Mouse (Mus musculus) stomach, embryonic 14.5 days (tissue): ENCODE data around the gene Hnrnph3. TPM values are rescaled to one million over a fixed set of nuclear protein-coding genes. Genes with fewer than 3 reads are reported as not detected.
"Not testable (repeated sequence)": the region's sequence is repeated elsewhere in the genome, so short reads cannot be mapped to it uniquely, and the experiment has no call there.

Source experiments
- ATAC-seq: fragments of 200-750 bp; cut with Nextera tagmentation; 2 replicates; pipeline ENCODE4 v1.8.0; 2017; ENCODE audit warnings: low read depth, moderate TSS enrichment; ENCODE audit not compliant: insufficient number of reproducible peaks, insufficient read depth, low FRiP score
- H3K27ac ChIP-seq: fragments of 300-500 bp; sonication (generic); 2 replicates; pipeline ENCODE4 v1.5.1; 2014; ENCODE audit warnings: mild to moderate bottlenecking, low read length, moderate library complexity, mixed read lengths
- H3K27me3 ChIP-seq: fragments of 300-500 bp; sonication (generic); 2 replicates; pipeline ENCODE4 v1.6.1; 2014; ENCODE audit warnings: low read length, control low read depth, mixed read lengths; ENCODE audit not compliant: control insufficient read depth, insufficient read depth
- H3K36me3 ChIP-seq: fragments of 300-500 bp; sonication (generic); 2 replicates; pipeline ENCODE4 v1.6.1; 2014; ENCODE audit warnings: mild to moderate bottlenecking, control low read depth, low read length, moderate library complexity, mixed read lengths; ENCODE audit not compliant: control insufficient read depth, insufficient read depth
- H3K4me1 ChIP-seq: fragments of 300-500 bp; sonication (generic); 2 replicates; pipeline ENCODE4 v1.6.1; 2014; ENCODE audit warnings: low read length, control low read depth, mixed read lengths; ENCODE audit not compliant: control insufficient read depth, insufficient read depth
- H3K4me2 ChIP-seq: fragments of 300-500 bp; sonication (generic); replicated peaks from 2 replicates; pipeline ENCODE4 v1.6.1; 2014; ENCODE audit warnings: low read depth, low read length, control low read depth
- H3K4me3 ChIP-seq: fragments of 300-500 bp; sonication (generic); 2 replicates; pipeline ENCODE4 v1.5.1; 2014; ENCODE audit warnings: low read depth, low read length, control low read depth
- H3K9ac ChIP-seq: fragments of 300-500 bp; sonication (generic); replicated peaks from 2 replicates; pipeline ENCODE4 v1.6.1; 2014; ENCODE audit warnings: low read depth, mild to moderate bottlenecking, control low read depth, low read length, moderate library complexity, mixed read lengths
- H3K9me3 ChIP-seq: fragments of 300-500 bp; sonication (generic); 2 replicates; pipeline ENCODE4 v1.6.1; 2016; ENCODE audit warnings: low read depth, low read length, control low read depth; ENCODE audit not compliant: control insufficient read depth
- WGBS: fragments of 180-500 bp; shearing (Covaris S2); extraction: QIAGEN DNeasy Blood & Tissue Kit; methylation state at CpG from one replicate; pipeline ENCODE4 v1.1.7; 2014; 5-methylcytosine and 5-hydroxymethylcytosine counted together
- polyA plus RNA-seq: library from polyadenylated mRNA; unstranded; fragments of >200 nt; fragmentation: Nextera tagmentation; extraction: Ambion mirVana; gene quantifications from 2 replicates; pipeline ENCODE4 v1.2.1, GENCODE M21; 2014

Gene Hnrnph3
- polyA plus RNA-seq, 1 experiment from 2014 or later: 75.0 TPM

DNA sequence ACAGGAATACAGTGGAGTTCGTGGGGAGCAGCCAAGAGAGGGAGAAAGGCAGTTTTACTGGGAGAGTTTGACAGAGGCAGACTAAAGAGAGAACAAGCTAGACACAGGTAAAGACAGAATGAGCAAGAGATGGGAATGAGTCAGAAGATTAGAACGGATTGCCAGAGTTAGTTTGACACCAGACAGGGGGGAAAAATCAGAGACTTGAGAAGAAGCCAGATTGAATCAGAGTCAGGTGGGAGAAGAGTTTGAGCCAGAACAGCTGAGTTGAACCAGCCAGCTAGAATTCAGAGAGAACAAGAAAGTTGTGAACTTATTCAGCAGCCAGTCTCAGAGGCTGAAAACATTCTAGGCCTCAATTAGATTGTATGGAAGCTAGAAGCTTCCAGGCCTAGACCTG is 35.8 kb upstream of the Hnrnph3 start, which contains the start of gene Pbld1:
Gene Pbld1 (plus strand): TSS at position 301 of the 400 bp plus-strand sequence.
- no peak within 1 kb of the TSS for H3K27ac ChIP-seq
- H3K9me3 ChIP-seq: no peaks in the 10 kb centered on the region
- ATAC-seq: no peak
- H3K9ac ChIP-seq: no peak within 1 kb of the TSS
- H3K4me3 ChIP-seq: no peak within 1 kb of the TSS
- no peaks in the 10 kb centered on the region for H3K36me3 ChIP-seq
- no peak within 1 kb of the TSS for H3K4me2 ChIP-seq
- H3K27me3 ChIP-seq: no peaks in the 10 kb centered on the region
- no peaks in the 10 kb centered on the region for H3K4me1 ChIP-seq
- WGBS: 83% methylated on average over 2 of the region's 2 CpGs

DNA sequence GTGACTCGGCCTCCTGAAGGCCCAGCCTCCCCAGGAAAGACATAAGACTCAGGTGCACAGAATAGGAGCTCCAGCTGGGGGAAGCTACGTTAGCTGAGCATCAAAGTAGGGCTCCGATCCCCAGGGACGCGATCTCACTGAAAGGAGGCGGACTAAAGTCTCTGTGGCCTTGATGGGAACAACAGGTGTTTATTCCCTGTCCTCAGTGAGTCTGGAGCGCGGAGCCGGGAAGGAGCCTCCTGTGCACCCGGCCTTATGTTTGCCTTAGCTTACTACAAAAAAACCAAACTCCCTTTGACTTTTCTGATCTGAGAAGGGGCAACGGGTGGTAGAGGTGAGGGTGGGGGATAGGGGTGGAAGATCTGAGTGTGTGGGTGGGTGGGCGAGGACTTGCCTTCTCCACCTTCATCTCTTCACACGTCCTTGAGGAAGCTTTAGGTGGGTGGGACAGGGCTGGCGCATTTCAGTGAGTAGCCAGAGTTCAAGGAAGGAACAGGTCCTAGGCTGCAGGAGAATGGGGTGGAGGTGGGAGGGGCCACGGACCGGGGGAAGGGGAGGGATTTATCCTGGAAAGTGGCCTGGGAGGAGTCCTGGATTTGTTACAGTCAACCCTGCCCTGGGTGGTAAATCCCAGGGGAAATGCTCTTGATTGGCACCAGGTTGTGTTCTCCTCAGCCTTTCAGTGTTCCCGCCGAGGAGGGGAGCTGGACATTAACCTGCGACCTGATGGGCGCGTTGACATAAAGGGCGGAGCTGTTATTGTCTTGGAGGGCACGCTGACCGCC is 33.1 kb upstream of the Hnrnph3 start:
- 25% methylated on average over 24 of the region's 24 CpGs for WGBS
- Histone ChIP-seq H3K4me2 (no peak overlapping the region), H3K36me3 (no peaks in the 10 kb centered on the region), H3K27ac (no peak overlapping the region), H3K9ac (no peak overlapping the region), H3K9me3 (no peaks in the 10 kb centered on the region), H3K4me1 (no peaks in the 10 kb centered on the region), H3K4me3 (no peak overlapping the region), H3K27me3 (no peaks in the 10 kb centered on the region)
- ATAC-seq: peak; percentile 79

DNA sequence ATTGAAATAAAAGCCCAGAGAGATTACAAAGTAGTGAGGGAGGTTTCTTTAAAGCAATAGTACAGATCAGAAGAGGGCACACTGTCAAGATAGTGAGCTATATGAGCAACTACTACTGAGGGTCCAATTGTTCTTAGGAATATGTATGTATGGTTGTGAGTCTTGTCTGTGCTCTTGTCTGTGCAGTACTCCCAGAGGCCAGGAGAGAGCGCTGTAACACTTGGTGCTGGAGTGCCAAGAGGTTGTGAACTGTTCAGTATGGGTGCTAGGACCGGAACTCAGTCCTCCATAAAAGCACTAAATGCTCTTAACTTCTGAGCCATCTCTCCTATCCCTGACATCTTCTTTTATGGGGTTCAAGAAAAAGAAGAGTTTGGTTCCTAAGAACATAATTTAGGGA is 30.6 kb upstream of the Hnrnph3 start:
- 71% methylated on average over 2 of the region's 2 CpGs for WGBS
- Histone ChIP-seq H3K4me2 (no peak overlapping the region), H3K27ac (no peak overlapping the region), H3K4me1 (no peaks in the 10 kb centered on the region), H3K9ac (no peak overlapping the region), H3K27me3 (no peaks in the 10 kb centered on the region), H3K36me3 (no peaks in the 10 kb centered on the region), H3K4me3 (no peak overlapping the region), H3K9me3 (no peaks in the 10 kb centered on the region)
- no peak for ATAC-seq

DNA sequence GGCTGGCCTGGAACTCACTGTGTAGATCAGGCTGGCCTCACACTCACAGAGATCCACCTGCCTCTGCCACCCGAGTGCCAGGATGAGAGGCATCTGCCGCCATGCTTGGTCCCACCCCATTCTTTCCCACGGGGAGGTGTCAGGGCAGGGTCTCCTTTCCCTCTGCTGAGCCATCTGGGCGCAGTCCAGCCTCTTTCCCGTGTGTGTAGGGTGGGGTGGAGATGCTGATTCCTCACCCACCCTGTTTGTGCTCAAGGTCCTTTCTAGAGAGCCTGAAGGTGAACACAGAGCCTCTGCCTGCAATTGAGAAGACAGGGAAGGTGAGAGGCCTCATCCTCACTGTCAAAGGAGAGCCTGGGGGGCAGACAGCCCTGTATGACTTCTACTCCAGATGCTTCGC is 30.1 kb upstream of the Hnrnph3 start:
- not testable (repeated sequence) for ATAC-seq, H3K4me2 ChIP-seq, H3K9ac ChIP-seq, H3K4me1 ChIP-seq, H3K27me3 ChIP-seq, H3K36me3 ChIP-seq, H3K4me3 ChIP-seq, H3K27ac ChIP-seq, H3K9me3 ChIP-seq
- WGBS: 79% methylated on average over 6 of the region's 6 CpGs

DNA sequence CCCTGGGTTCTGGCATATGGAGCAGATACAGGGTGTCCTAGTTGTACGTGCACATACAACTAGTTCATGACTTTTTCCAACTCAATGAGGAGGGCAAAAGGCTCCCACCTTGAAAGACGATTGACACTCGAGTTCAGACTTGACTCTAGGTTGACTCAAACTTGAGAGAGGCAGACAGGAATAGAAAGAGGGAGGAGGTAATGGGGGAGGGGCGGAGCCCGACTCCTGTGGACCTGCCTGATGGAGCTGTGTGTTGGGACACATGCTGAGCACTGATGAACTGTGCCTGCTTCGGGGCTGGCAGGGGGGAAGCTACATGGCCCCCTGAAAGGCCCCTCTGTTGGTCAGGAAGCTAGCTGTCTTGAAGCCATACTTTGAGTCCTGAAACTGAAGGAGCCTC is 29.0 kb upstream of the Hnrnph3 start:
- Histone ChIP-seq H3K4me3 (no peak overlapping the region), H3K27ac (no peak overlapping the region), H3K9ac (no peak overlapping the region), H3K9me3 (no peaks in the 10 kb centered on the region), H3K36me3 (no peaks in the 10 kb centered on the region), H3K4me2 (no peak overlapping the region), H3K4me1 (no peaks in the 10 kb centered on the region), H3K27me3 (no peaks in the 10 kb centered on the region)
- 61% methylated on average over 6 of the region's 6 CpGs for WGBS
- ATAC-seq: no peak

DNA sequence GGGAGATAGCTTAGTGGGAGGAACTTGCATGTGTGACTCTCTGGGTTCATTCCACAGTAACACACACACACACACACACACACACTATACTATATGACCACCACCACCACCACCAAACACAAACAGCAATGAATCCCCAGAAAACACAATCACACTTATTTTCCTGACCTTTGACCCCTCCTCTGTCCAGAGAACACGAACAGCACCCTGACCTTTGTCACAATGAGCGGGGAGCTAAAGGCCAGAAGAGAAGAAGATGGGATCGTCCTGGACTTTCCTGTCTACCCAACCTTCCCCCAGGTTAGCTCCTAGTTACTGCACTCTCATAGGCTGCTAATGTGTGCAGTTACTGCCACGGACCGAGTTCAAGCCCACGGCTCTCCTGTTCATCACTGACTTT is 28.0 kb upstream of the Hnrnph3 start:
- no peak for ATAC-seq
- Histone ChIP-seq H3K4me3 (no peak overlapping the region), H3K4me1 (no peaks in the 10 kb centered on the region), H3K9ac (no peak overlapping the region), H3K9me3 (no peaks in the 10 kb centered on the region), H3K27me3 (no peaks in the 10 kb centered on the region), H3K4me2 (no peak overlapping the region), H3K27ac (no peak overlapping the region), H3K36me3 (no peaks in the 10 kb centered on the region)
- WGBS: 87% methylated on average over 6 of the region's 6 CpGs

DNA sequence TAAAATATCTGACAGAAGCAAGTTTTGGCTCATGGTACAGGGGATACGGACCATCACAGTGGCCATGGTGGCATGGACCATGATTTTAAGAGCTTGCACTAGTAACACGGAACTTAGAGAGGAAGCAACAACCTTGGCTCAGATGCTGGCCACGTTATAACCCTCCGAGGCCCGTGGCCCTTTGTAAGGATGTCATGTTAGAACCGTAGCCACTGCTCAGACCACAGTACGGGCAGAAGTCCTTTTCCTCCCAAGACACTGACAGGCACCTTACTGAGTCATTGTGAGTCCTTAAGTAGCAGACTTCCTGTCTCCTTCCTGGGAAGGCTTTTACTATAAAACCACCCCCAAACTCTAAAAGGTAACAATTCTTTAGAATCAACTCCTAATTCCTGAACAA is 27.2 kb upstream of the Hnrnph3 start:
- H3K4me3 ChIP-seq: no peak overlapping the region
- WGBS: 76% methylated on average over 7 of the region's 7 CpGs
- no peak overlapping the region for H3K27ac ChIP-seq
- no peaks in the 10 kb centered on the region for H3K27me3 ChIP-seq
- H3K4me2 ChIP-seq: no peak overlapping the region
- H3K9me3 ChIP-seq: no peaks in the 10 kb centered on the region
- H3K4me1 ChIP-seq: no peaks in the 10 kb centered on the region
- H3K9ac ChIP-seq: no peak overlapping the region
- ATAC-seq: no peak
- no peaks in the 10 kb centered on the region for H3K36me3 ChIP-seq

DNA sequence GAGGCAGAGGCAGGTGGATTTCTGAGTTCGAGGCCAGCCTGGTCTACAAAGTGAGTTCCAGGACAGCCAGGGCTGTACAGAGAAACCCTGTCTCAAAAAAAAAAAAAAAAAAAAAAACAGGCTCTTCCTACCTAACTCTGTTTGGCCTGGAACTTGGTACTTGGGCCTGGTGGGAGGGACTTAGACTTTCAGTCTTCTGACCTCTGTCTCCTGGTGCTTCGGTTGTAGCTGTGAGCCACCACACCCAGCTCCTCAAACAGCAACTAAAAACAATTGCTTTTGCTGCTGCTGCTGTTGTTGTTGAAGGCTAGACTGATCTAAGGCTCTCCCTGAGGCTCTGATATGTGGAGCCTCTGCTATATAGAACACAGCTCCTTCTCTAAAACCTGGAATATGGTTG is 25.1 kb upstream of the Hnrnph3 start:
- no peak overlapping the region for H3K27ac ChIP-seq
- H3K9ac ChIP-seq: no peak overlapping the region
- no peak for ATAC-seq
- no peaks in the 10 kb centered on the region for H3K36me3 ChIP-seq
- no peaks in the 10 kb centered on the region for H3K9me3 ChIP-seq
- WGBS: 75% methylated on average over 1 of the region's 2 CpGs
- H3K4me2 ChIP-seq: no peak overlapping the region
- H3K4me1 ChIP-seq: no peaks in the 10 kb centered on the region
- H3K4me3 ChIP-seq: no peak overlapping the region
- H3K27me3 ChIP-seq: no peaks in the 10 kb centered on the region

DNA sequence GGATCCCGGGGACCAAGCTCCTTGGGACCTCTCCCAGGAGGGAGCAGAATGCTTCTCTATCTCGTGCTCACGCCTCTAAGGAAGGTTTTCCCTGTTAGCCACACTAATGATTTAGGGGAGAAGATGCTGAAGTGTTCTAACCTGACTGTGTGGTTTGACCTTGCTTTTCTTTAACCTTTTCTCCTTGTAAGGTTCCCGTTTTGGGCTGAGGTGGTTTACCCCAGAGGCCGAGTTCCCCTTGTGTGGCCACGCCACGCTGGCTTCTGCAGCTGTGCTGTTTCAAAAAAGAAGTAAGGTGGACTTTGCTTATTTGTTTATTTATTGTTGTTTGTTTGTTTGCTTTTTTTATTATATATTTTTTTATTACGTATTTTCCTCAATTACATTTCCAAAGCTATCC is 23.7 kb upstream of the Hnrnph3 start:
- H3K36me3 ChIP-seq: no peaks in the 10 kb centered on the region
- H3K27me3 ChIP-seq: no peaks in the 10 kb centered on the region
- H3K9ac ChIP-seq: no peak overlapping the region
- H3K27ac ChIP-seq: no peak overlapping the region
- no peaks in the 10 kb centered on the region for H3K4me1 ChIP-seq
- H3K4me2 ChIP-seq: no peak overlapping the region
- no peak overlapping the region for H3K4me3 ChIP-seq
- WGBS: 87% methylated on average over 8 of the region's 8 CpGs
- H3K9me3 ChIP-seq: no peaks in the 10 kb centered on the region
- no peak for ATAC-seq
